Mouse (Mus musculus): ENCODE measurements around the gene Akap2.

The Akap2 gene

GRCm38 (mm10) chr4:57798286-57799018 lies 81.0 kb downstream of the Akap2 start:
- no peak for DNase-seq

GRCm38 (mm10) chr4:57799297-57799696 lies 81.8 kb downstream of the Akap2 start:
- DNase-seq = no peak

GRCm38 (mm10) chr4:57801239-57801638 lies 83.8 kb downstream of the Akap2 start:
- DNase-seq = no peak

GRCm38 (mm10) chr4:57801986-57802385 lies 84.5 kb downstream of the Akap2 start:
- no peak for DNase-seq

- no peak for DNase-seq
Observed at GRCm38 (mm10) chr4:57802411-57802810, 85.0 kb downstream of the Akap2 start.

- no peak for DNase-seq
Observed at GRCm38 (mm10) chr4:57804902-57805301, 87.4 kb downstream of the Akap2 start.

- DNase-seq = no peak
Observed at GRCm38 (mm10) chr4:57809449-57809848, 92.0 kb downstream of the Akap2 start.

GRCm38 (mm10) chr4:57812075-57812474 lies 94.6 kb downstream of the Akap2 start:
- DNase-seq = no peak

- DNase-seq = no peak
Observed at GRCm38 (mm10) chr4:57812916-57813575, 95.6 kb downstream of the Akap2 start.

GRCm38 (mm10) chr4:57813576-57813945 lies 96.1 kb downstream of the Akap2 start:
- DNase-seq = no peak

- DNase-seq = no peak
Observed at GRCm38 (mm10) chr4:57815355-57815754, 97.9 kb downstream of the Akap2 start.

GRCm38 (mm10) chr4:57816146-57816545 lies 98.7 kb downstream of the Akap2 start:
- no peak for DNase-seq

GRCm38 (mm10) chr4:57820839-57821374 lies 103.5 kb downstream of the Akap2 start:
- no peak for DNase-seq

GRCm38 (mm10) chr4:57821556-57822356 lies 104.3 kb downstream of the Akap2 start:
- DNase-seq = no peak

GRCm38 (mm10) chr4:57822641-57823040 lies 105.2 kb downstream of the Akap2 start:
- DNase-seq = no peak

- no peak for DNase-seq
Observed at GRCm38 (mm10) chr4:57824626-57825240, 107.3 kb downstream of the Akap2 start.

- DNase-seq = no peak
Observed at GRCm38 (mm10) chr4:57826272-57826671, 108.8 kb downstream of the Akap2 start.

GRCm38 (mm10) chr4:57829131-57829530 lies 111.7 kb downstream of the Akap2 start:
- no peak for DNase-seq

GRCm38 (mm10) chr4:57829740-57830139 lies 112.3 kb downstream of the Akap2 start:
- DNase-seq = no peak

- DNase-seq = no peak
Observed at GRCm38 (mm10) chr4:57832318-57832717, 114.9 kb downstream of the Akap2 start.

GRCm38 (mm10) chr4:57833060-57833459 lies 115.6 kb downstream of the Akap2 start:
- no peak for DNase-seq

GRCm38 (mm10) chr4:57834141-57834540 lies 116.7 kb downstream of the Akap2 start:
- no peak for DNase-seq

GRCm38 (mm10) chr4:57837089-57837488 lies 119.6 kb downstream of the Akap2 start:
- no peak for DNase-seq
